Mouse (Mus musculus) MEL (cell line): ENCODE results near the gene Unc5cl.

Source experiments
- CHD2 ChIP-seq: IDR thresholded peaks from 2 replicates; pipeline ENCODE4 v1.6.1; 2011; ENCODE audit warnings: low read length, improper control_type of control experiment
- CTCF ChIP-seq, 3 experiments: IDR thresholded peaks in 2 of 3; conservative IDR thresholded peaks in 1 of 3; 2 replicates each; pipeline ENCODE4 v1.5.1; 2011 to 2012; ENCODE audit warnings: low read length in 3 of 3, low read depth in 2 of 3, mild to moderate bottlenecking in 2 of 3, improper control_type of control experiment in 1 of 3, inconsistent platforms in 1 of 3, mixed read lengths in 1 of 3, moderate library complexity in 1 of 3; ENCODE audit not compliant: control insufficient read depth in 1 of 3, insufficient read depth in 1 of 3, poor library complexity in 1 of 3, severe bottlenecking in 1 of 3
- ETS1 ChIP-seq: IDR thresholded peaks from 2 replicates; pipeline ENCODE4 v1.6.1; 2012; ENCODE audit warnings: low read depth, mild to moderate bottlenecking, inconsistent platforms, low read length, improper control_type of control experiment, moderate library complexity
- JUND ChIP-seq: IDR thresholded peaks from 2 replicates; pipeline ENCODE4 v1.6.1; 2011; ENCODE audit warnings: low read depth, mild to moderate bottlenecking, improper control_type of control experiment, low read length
- MAFK ChIP-seq: IDR thresholded peaks from 2 replicates; pipeline ENCODE4 v1.6.1; 2011; ENCODE audit warnings: low read depth, mild to moderate bottlenecking, low read length, improper control_type of control experiment, borderline replicate concordance
- RCOR1 ChIP-seq: IDR thresholded peaks from 2 replicates; pipeline ENCODE4 v1.6.1; 2012; ENCODE audit warnings: low read depth, mild to moderate bottlenecking, inconsistent platforms, low read length, improper control_type of control experiment
- TBP ChIP-seq: IDR thresholded peaks from 2 replicates; pipeline ENCODE4 v1.8.0; 2011; ENCODE audit warnings: low read depth, low read length, improper control_type of control experiment
- USF1 ChIP-seq: IDR thresholded peaks from 2 replicates; pipeline ENCODE4 v1.6.1; 2014; ENCODE audit warnings: low read depth, mild to moderate bottlenecking, inconsistent platforms, low read length, improper control_type of control experiment, moderate library complexity
- ZNF384 ChIP-seq: IDR thresholded peaks from 2 replicates; pipeline ENCODE4 v1.6.1; 2012; ENCODE audit warnings: low read depth, mild to moderate bottlenecking, inconsistent platforms, low read length, improper control_type of control experiment

GRCm38 (mm10) chr17:48407910-48408525, 46.7 kb upstream of the Unc5cl start:
- TF ChIP-seq CHD2 (no peak), CTCF (IDR thresholded peaks at IDR 0.05 in 2 of 3, conservative IDR thresholded peaks at IDR 0.05 in 1 of 3; ENCODE audit: control insufficient read depth in 1 of 3, insufficient read depth in 1 of 3, low read depth in 2 of 3, low read length in 3 of 3, poor library complexity in 1 of 3, severe bottlenecking in 1 of 3) (no peak), TBP (no peak), ETS1 (no peak), MAFK (no peak), RCOR1 (no peak), USF1 (no peak), JUND (no peak), ZNF384 (no peak)
